Mouse (Mus musculus) limb, embryonic 14.5 days (tissue): ENCODE results near the gene Peli3. TPM values are rescaled to one million over a fixed set of nuclear protein-coding genes. Genes with fewer than 3 reads are reported as not detected.

Experiments
- ATAC-seq: fragments of 200-750 bp; cut with Nextera tagmentation; 2 replicates; pipeline ENCODE4 v1.8.0; 2017; ENCODE audit warnings: low read depth, moderate number of reproducible peaks, moderate TSS enrichment; ENCODE audit not compliant: low FRiP score
- DNase-seq: peaks from one replicate; pipeline ENCODE4 v3.0.0-alpha.2; 2015; ENCODE audit warnings: low spot score
- H3K27ac ChIP-seq: fragments of 300-500 bp; sonication (generic); replicated peaks from 2 replicates; pipeline ENCODE4 v1.5.1; 2014; ENCODE audit warnings: low read depth, mild to moderate bottlenecking, low read length, moderate library complexity, mixed read lengths
- H3K27me3 ChIP-seq: fragments of 300-500 bp; sonication (generic); 2 replicates; pipeline ENCODE4 v1.6.1; 2014; ENCODE audit warnings: low read length, mixed read lengths; ENCODE audit not compliant: control insufficient read depth, insufficient read depth
- H3K36me3 ChIP-seq: fragments of 300-500 bp; sonication (generic); 2 replicates; pipeline ENCODE4 v1.6.1; 2014; ENCODE audit warnings: mild to moderate bottlenecking, low read length, moderate library complexity, mixed read lengths; ENCODE audit not compliant: control insufficient read depth, insufficient read depth
- H3K4me1 ChIP-seq: fragments of 300-500 bp; sonication (generic); 2 replicates; pipeline ENCODE4 v1.6.1; 2014; ENCODE audit warnings: antibody characterized with exemption, low read length, mixed read lengths; ENCODE audit not compliant: control insufficient read depth, insufficient read depth
- H3K4me2 ChIP-seq: fragments of 300-500 bp; sonication (generic); replicated peaks from 2 replicates; pipeline ENCODE4 v1.6.1; 2014; ENCODE audit warnings: low read depth, mild to moderate bottlenecking, low read length, moderate library complexity; ENCODE audit not compliant: severe bottlenecking
- H3K4me3 ChIP-seq: fragments of 300-500 bp; sonication (generic); replicated peaks from 2 replicates; pipeline ENCODE4 v1.5.1; 2014; ENCODE audit warnings: low read length
- H3K9ac ChIP-seq: fragments of 300-500 bp; sonication (generic); 2 replicates; pipeline ENCODE4 v1.6.1; 2014; ENCODE audit warnings: mild to moderate bottlenecking, low read depth, low read length, moderate library complexity; ENCODE audit not compliant: severe bottlenecking
- H3K9me3 ChIP-seq: fragments of 300-500 bp; sonication (generic); 2 replicates; pipeline ENCODE4 v1.6.1; 2016; ENCODE audit warnings: low read length; ENCODE audit not compliant: control insufficient read depth
- POLR2A ChIP-seq: fragments of 200-500 bp; IDR thresholded peaks from 2 replicates; pipeline ENCODE4 v1.8.0; 2012; ENCODE audit warnings: inconsistent platforms, mild to moderate bottlenecking, moderate library complexity, borderline replicate concordance; ENCODE audit not compliant: insufficient read depth, insufficient read length; ENCODE audit errors: extremely low read depth
- WGBS: fragments of 180-500 bp; shearing (Covaris S2); extraction: QIAGEN DNeasy Blood & Tissue Kit; methylation state at CpG from one replicate; pipeline ENCODE4 v1.1.7; 2014; 5-methylcytosine and 5-hydroxymethylcytosine counted together
- polyA plus RNA-seq, 2 experiments: library from polyadenylated mRNA; depleted of rRNA in 1 of 2; stranded (reverse) in 1 of 2; unstranded in 1 of 2; fragments of >200 nt; fragmentation: Nextera tagmentation in 1 of 2; extraction: Ambion mirVana in 1 of 2; gene quantifications; 2 replicates each; pipeline versions ENCODE4 v1.2.1 to v1.2.3; 2012 to 2014

Gene Peli3
- polyA plus RNA-seq, 2 experiments = 2.5 to 2.7 TPM

DNA sequence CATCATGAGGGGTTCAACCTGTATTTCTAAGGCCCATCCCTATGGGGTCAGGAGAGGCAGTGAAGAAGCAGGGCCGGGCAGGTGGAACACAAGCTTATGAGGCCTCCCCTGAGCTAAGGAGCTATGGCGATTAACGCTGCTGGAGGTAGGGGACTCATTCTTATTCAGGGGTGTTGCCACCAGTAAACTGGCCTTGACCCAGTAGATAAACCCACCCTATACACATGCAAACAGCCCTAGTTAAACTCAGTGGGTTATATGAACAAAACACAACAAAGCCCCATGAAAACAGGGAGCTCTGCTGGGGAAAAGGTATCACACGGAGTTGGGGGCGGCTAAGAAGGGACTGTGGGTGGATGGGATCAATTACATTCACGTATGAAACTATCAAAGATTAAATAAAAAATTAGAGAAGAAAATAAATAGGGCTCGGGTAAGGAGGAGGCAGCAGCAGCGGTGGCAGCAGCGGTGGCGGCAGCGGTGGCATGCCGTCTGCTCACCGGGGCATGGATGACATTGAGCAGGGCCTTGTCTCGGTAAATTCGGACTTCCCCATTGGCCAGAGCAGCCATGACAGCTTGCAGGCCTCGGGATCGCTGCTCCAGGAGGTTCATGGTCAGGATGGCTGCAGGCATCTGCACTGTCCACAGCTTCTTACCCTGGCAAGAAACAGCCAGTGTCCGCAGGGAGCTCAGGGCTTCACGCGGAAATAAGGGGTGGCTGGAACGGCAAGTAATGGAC lies 46.0 kb downstream of the Peli3 start:
- no peak for DNase-seq
- no peak overlapping the region for H3K4me3 ChIP-seq
- no peak overlapping the region for H3K9ac ChIP-seq
- H3K36me3 ChIP-seq = peaks cover 19% of the 10 kb centered on the region
- no peaks in the 10 kb centered on the region for H3K9me3 ChIP-seq
- no peak for ATAC-seq
- H3K27ac ChIP-seq = no peak overlapping the region
- WGBS = 48% methylated on average over 21 of the region's 21 CpGs
- H3K27me3 ChIP-seq = no peaks in the 10 kb centered on the region
- no peak overlapping the region for H3K4me2 ChIP-seq
- H3K4me1 ChIP-seq = no peaks in the 10 kb centered on the region
- no peak for TF ChIP-seq POLR2A

DNA sequence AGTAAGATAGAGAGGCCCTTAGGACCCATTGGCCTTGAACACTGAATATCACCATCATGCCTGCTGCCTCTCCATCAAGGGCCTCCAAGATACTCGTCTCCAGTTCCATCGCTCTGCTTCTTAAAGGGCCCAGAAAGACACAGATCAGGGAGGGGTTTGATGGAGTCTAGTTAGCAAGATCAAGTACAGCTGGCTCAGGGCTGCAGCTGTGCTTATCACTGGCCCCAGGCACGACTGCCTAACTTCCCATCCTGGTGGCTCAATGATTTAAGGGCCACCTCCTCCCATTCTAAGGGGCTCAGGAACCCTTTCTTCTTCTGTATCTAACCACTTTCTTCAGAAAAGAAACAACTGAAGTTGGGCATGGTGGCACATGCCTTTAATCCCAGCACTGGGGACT lies 51.1 kb downstream of the Peli3 start:
- Histone ChIP-seq H3K9me3 (no peaks in the 10 kb centered on the region), H3K4me2 (no peak overlapping the region), H3K9ac (no peak overlapping the region), H3K36me3 (peaks cover 12% of the 10 kb centered on the region; the same call in 1 of the 2 replicates), H3K27ac (no peak overlapping the region), H3K4me3 (no peak overlapping the region), H3K27me3 (no peaks in the 10 kb centered on the region), H3K4me1 (no peaks in the 10 kb centered on the region)
- WGBS = 81% methylated on average over 3 of the region's 3 CpGs
- no peak for TF ChIP-seq POLR2A
- no peak for DNase-seq
- ATAC-seq = no peak

DNA sequence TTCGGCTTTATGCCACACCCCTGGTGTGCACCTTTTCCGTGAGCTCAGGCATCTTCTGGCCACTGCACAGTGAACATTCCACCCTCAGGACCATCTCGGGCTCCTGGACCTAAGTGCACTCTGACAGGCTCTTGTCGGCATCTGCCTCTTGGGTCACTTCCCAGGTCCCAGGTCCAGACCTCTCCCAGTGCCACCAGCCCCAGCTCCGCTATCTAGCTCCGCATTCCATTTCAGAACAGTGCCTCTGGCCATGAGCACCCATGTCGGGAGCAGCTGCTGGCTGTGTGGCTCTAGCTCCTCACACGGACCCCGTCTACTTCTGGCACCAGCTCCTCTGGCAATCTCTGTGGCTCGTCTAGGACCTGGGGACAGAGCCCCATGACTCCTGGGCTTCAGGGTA lies 53.1 kb downstream of the Peli3 start:
- Histone ChIP-seq H3K9me3 (no peaks in the 10 kb centered on the region), H3K4me2 (no peak overlapping the region), H3K4me3 (no peak overlapping the region), H3K27ac (no peak overlapping the region), H3K36me3 (peaks cover 12% of the 10 kb centered on the region; the same call in 1 of the 2 replicates), H3K9ac (no peak overlapping the region), H3K4me1 (no peaks in the 10 kb centered on the region), H3K27me3 (no peaks in the 10 kb centered on the region)
- no peak for TF ChIP-seq POLR2A
- ATAC-seq (no peak), DNase-seq (no peak)
- 83% methylated on average over 10 of the region's 10 CpGs for WGBS

DNA sequence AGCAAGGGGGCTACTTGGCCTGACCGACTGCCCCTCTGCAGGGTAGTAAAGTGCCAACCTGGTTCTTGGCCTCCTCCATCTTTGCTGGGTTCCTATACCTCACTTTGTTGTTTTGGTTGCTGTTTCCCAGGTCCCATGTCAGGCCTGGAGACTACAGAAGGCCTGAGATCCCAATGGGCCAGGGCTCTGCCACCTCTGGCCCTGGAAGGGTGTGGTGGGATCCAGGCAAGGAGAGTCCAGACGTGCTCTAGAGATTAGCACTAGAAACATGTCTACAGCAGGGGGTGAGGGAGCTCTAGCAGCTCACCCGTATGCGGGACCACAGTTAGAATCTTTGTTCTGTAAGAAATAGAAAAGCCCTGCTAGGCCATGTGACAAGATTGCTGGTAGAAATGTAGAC lies 59.0 kb downstream of the Peli3 start:
- H3K36me3 ChIP-seq = no peaks in the 10 kb centered on the region
- 82% methylated on average over 4 of the region's 4 CpGs for WGBS

More for the DNA sequence above, 59.0 kb downstream of the Peli3 start:
- DNase-seq (no peak), ATAC-seq (no peak)
- H3K4me2 ChIP-seq = no peak overlapping the region
- no peaks in the 10 kb centered on the region for H3K9me3 ChIP-seq
- no peaks in the 10 kb centered on the region for H3K27me3 ChIP-seq
- no peak overlapping the region for H3K4me3 ChIP-seq
- H3K27ac ChIP-seq = no peak overlapping the region
- 0 out of 2 replicates have a peak, but pooled peaks cover 4% of the 10 kb centered on the region for H3K4me1 ChIP-seq
- H3K9ac ChIP-seq = no peak overlapping the region
- no peak for TF ChIP-seq POLR2A

Other genes starting within 250 kb of the Peli3 start
- 1.4 and 1.9 TPM in 2 replicates for gene Gm960, start 244.5 kb downstream of the Peli3 start, polyA plus RNA-seq (2012; rRNA removed)
- 3.1 and 3.7 TPM in 2 replicates for gene Gm960, start 244.5 kb downstream of the Peli3 start, polyA plus RNA-seq (2014; fragmentation: Nextera tagmentation; extraction: Ambion mirVana)
- gene Sptbn2, start 232.0 kb downstream of the Peli3 start, polyA plus RNA-seq (2012; rRNA removed) = 1.9 and 2.5 TPM in 2 replicates
- gene Sptbn2, start 232.0 kb downstream of the Peli3 start, polyA plus RNA-seq (2014; fragmentation: Nextera tagmentation; extraction: Ambion mirVana) = 4.2 TPM in 2 replicates
- gene Rbm4b, start 186.6 kb downstream of the Peli3 start, polyA plus RNA-seq (2012; rRNA removed) = 36.9 and 38.1 TPM in 2 replicates
- gene Rbm4b, start 186.6 kb downstream of the Peli3 start, polyA plus RNA-seq (2014; fragmentation: Nextera tagmentation; extraction: Ambion mirVana) = 63.2 and 71.8 TPM in 2 replicates
- 107 and 111 TPM in 2 replicates for gene Rbm4, start 149.2 kb downstream of the Peli3 start, polyA plus RNA-seq (2012; rRNA removed)
- 78.9 and 82.6 TPM in 2 replicates for gene Rbm4, start 149.2 kb downstream of the Peli3 start, polyA plus RNA-seq (2014; fragmentation: Nextera tagmentation; extraction: Ambion mirVana)
- 36.0 and 83.7 TPM in 2 replicates for gene Gm21992, start 131.5 kb downstream of the Peli3 start, polyA plus RNA-seq (2012; rRNA removed)
- gene Gm21992, start 131.5 kb downstream of the Peli3 start, polyA plus RNA-seq (2014; fragmentation: Nextera tagmentation; extraction: Ambion mirVana) = 15.5 and 22.0 TPM in 2 replicates
- gene Rbm14, start 131.5 kb downstream of the Peli3 start, polyA plus RNA-seq (2012; rRNA removed) = 69.9 and 98.5 TPM in 2 replicates
- gene Rbm14, start 131.5 kb downstream of the Peli3 start, polyA plus RNA-seq (2014; fragmentation: Nextera tagmentation; extraction: Ambion mirVana) = 69.8 and 71.9 TPM in 2 replicates
- gene Ccs, start 103.8 kb downstream of the Peli3 start, polyA plus RNA-seq (2012; rRNA removed) = 57.2 and 65.9 TPM in 2 replicates
- 63.2 and 64.8 TPM in 2 replicates for gene Ccs, start 103.8 kb downstream of the Peli3 start, polyA plus RNA-seq (2014; fragmentation: Nextera tagmentation; extraction: Ambion mirVana)
- 0.03 and 0.05 TPM in 2 replicates for gene Ccdc87, start 103.8 kb downstream of the Peli3 start, polyA plus RNA-seq (2012; rRNA removed)
- gene Ccdc87, start 103.8 kb downstream of the Peli3 start, polyA plus RNA-seq (2014; fragmentation: Nextera tagmentation; extraction: Ambion mirVana) = 0.06 and 0.26 TPM in 2 replicates
- 49.9 and 84.7 TPM in 2 replicates for gene Ctsf, start 88.0 kb downstream of the Peli3 start, polyA plus RNA-seq (2012; rRNA removed)
- gene Ctsf, start 88.0 kb downstream of the Peli3 start, polyA plus RNA-seq (2014; fragmentation: Nextera tagmentation; extraction: Ambion mirVana) = 38.9 and 45.9 TPM in 2 replicates
- 8.3 and 8.7 TPM in 2 replicates for gene Actn3, start 65.2 kb downstream of the Peli3 start, polyA plus RNA-seq (2012; rRNA removed)
- 11.9 and 12.9 TPM in 2 replicates for gene Actn3, start 65.2 kb downstream of the Peli3 start, polyA plus RNA-seq (2014; fragmentation: Nextera tagmentation; extraction: Ambion mirVana)
- 22.7 and 30.9 TPM in 2 replicates for gene Zdhhc24, start 64.5 kb downstream of the Peli3 start, polyA plus RNA-seq (2012; rRNA removed)
- 7.7 and 9.7 TPM in 2 replicates for gene Zdhhc24, start 64.5 kb downstream of the Peli3 start, polyA plus RNA-seq (2014; fragmentation: Nextera tagmentation; extraction: Ambion mirVana)
- gene Bbs1, start 36.5 kb downstream of the Peli3 start, polyA plus RNA-seq (2012; rRNA removed) = 7.6 and 8.1 TPM in 2 replicates
- 3.8 and 4.9 TPM in 2 replicates for gene Bbs1, start 36.5 kb downstream of the Peli3 start, polyA plus RNA-seq (2014; fragmentation: Nextera tagmentation; extraction: Ambion mirVana)
- gene Dpp3, start 14.8 kb downstream of the Peli3 start, polyA plus RNA-seq (2012; rRNA removed) = 96.5 and 116 TPM in 2 replicates
- gene Dpp3, start 14.8 kb downstream of the Peli3 start, polyA plus RNA-seq (2014; fragmentation: Nextera tagmentation; extraction: Ambion mirVana) = 90.9 and 94.0 TPM in 2 replicates
- gene Mrpl11, start 19.0 kb upstream of the Peli3 start, polyA plus RNA-seq (2012; rRNA removed) = 59.5 and 74.3 TPM in 2 replicates
- 105 and 108 TPM in 2 replicates for gene Mrpl11, start 19.0 kb upstream of the Peli3 start, polyA plus RNA-seq (2014; fragmentation: Nextera tagmentation; extraction: Ambion mirVana)
- gene Npas4, start 47.2 kb upstream of the Peli3 start, polyA plus RNA-seq (2012; rRNA removed) = 0.50 and 0.60 TPM in 2 replicates
- gene Npas4, start 47.2 kb upstream of the Peli3 start, polyA plus RNA-seq (2014; fragmentation: Nextera tagmentation; extraction: Ambion mirVana) = not detected in 2 replicates
- gene Slc29a2, start 80.7 kb upstream of the Peli3 start, polyA plus RNA-seq (2012; rRNA removed) = 15.7 and 25.5 TPM in 2 replicates
- 3.7 and 5.0 TPM in 2 replicates for gene Slc29a2, start 80.7 kb upstream of the Peli3 start, polyA plus RNA-seq (2014; fragmentation: Nextera tagmentation; extraction: Ambion mirVana)
- gene B4gat1, start 95.7 kb upstream of the Peli3 start, polyA plus RNA-seq (2012; rRNA removed) = 31.3 and 46.6 TPM in 2 replicates
- 43.7 and 45.2 TPM in 2 replicates for gene B4gat1, start 95.7 kb upstream of the Peli3 start, polyA plus RNA-seq (2014; fragmentation: Nextera tagmentation; extraction: Ambion mirVana)
- gene AC124502.3, start 95.8 kb upstream of the Peli3 start, polyA plus RNA-seq (2012; rRNA removed) = 1.3 and 2.5 TPM in 2 replicates
- gene AC124502.3, start 95.8 kb upstream of the Peli3 start, polyA plus RNA-seq (2014; fragmentation: Nextera tagmentation; extraction: Ambion mirVana) = 0.84 and 1.7 TPM in 2 replicates
- 30.2 TPM in 2 replicates for gene Brms1, start 98.2 kb upstream of the Peli3 start, polyA plus RNA-seq (2012; rRNA removed)
- gene Brms1, start 98.2 kb upstream of the Peli3 start, polyA plus RNA-seq (2014; fragmentation: Nextera tagmentation; extraction: Ambion mirVana) = 38.1 and 38.9 TPM in 2 replicates
- 4.9 and 6.1 TPM in 2 replicates for gene Rin1, start 107.4 kb upstream of the Peli3 start, polyA plus RNA-seq (2012; rRNA removed)
- 2.5 and 2.6 TPM in 2 replicates for gene Rin1, start 107.4 kb upstream of the Peli3 start, polyA plus RNA-seq (2014; fragmentation: Nextera tagmentation; extraction: Ambion mirVana)
- 97.5 and 115 TPM in 2 replicates for gene Cd248, start 125.0 kb upstream of the Peli3 start, polyA plus RNA-seq (2012; rRNA removed)
- gene Cd248, start 125.0 kb upstream of the Peli3 start, polyA plus RNA-seq (2014; fragmentation: Nextera tagmentation; extraction: Ambion mirVana) = 123 and 127 TPM in 2 replicates
- gene Tmem151a, start 142.4 kb upstream of the Peli3 start, polyA plus RNA-seq (2012; rRNA removed) = 0.96 and 1.4 TPM in 2 replicates
- gene Tmem151a, start 142.4 kb upstream of the Peli3 start, polyA plus RNA-seq (2014; fragmentation: Nextera tagmentation; extraction: Ambion mirVana) = 1.8 and 2.1 TPM in 2 replicates
- 121 and 130 TPM in 2 replicates for gene Yif1a, start 145.4 kb upstream of the Peli3 start, polyA plus RNA-seq (2012; rRNA removed)
- gene Yif1a, start 145.4 kb upstream of the Peli3 start, polyA plus RNA-seq (2014; fragmentation: Nextera tagmentation; extraction: Ambion mirVana) = 129 and 144 TPM in 2 replicates
- gene Cnih2, start 155.4 kb upstream of the Peli3 start, polyA plus RNA-seq (2012; rRNA removed) = 40.8 and 60.9 TPM in 2 replicates
- 40.5 and 45.1 TPM in 2 replicates for gene Cnih2, start 155.4 kb upstream of the Peli3 start, polyA plus RNA-seq (2014; fragmentation: Nextera tagmentation; extraction: Ambion mirVana)
- 192 and 235 TPM in 2 replicates for gene Rab1b, start 163.9 kb upstream of the Peli3 start, polyA plus RNA-seq (2012; rRNA removed)
- 249 and 255 TPM in 2 replicates for gene Rab1b, start 163.9 kb upstream of the Peli3 start, polyA plus RNA-seq (2014; fragmentation: Nextera tagmentation; extraction: Ambion mirVana)
- 45.8 and 54.0 TPM in 2 replicates for gene Klc2, start 175.4 kb upstream of the Peli3 start, polyA plus RNA-seq (2012; rRNA removed)
- gene Klc2, start 175.4 kb upstream of the Peli3 start, polyA plus RNA-seq (2014; fragmentation: Nextera tagmentation; extraction: Ambion mirVana) = 14.9 and 16.3 TPM in 2 replicates